Mouse (Mus musculus): ENCODE measurements around the gene Ces2c. TPM values are rescaled to one million over a fixed set of nuclear protein-coding genes. Genes with fewer than 3 reads are reported as not detected.
"Not testable (repeated sequence)": the region's sequence is repeated elsewhere in the genome, so short reads cannot be mapped to it uniquely, and the experiment has no call there.

Gene Ces2c
- not detected for polyA plus RNA-seq (2021)

DNA sequence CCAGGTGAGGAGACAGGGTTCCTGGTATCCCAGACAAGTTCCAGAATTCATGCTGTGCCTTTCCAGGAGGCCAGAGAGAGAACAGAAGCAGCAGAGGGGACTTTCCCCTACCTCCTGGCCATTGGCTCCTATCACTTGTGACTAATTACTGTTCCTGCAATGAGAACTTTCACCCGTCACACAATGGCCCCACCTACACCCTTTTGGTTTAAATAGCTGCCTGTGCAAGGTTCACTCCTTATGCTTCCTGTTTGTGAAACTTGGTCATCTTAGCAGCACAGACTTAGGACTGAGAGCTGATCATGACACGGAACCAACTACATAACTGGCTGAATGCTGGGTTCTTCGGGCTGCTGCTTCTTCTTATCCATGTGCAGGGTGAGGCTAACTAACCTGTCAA, at the start of gene Ces2c:
Gene Ces2c (plus strand): TSS at position 238 of the 400 bp plus-strand sequence.
- no peak for DNase-seq (ENCODE audit: low read depth, low spot score)
- no peak for ATAC-seq
- in situ Hi-C loops (cut with MboI; ENCODE audit: low pct_unique_long_range_greater_than_20kb) = loop anchor here (10.0 kb wide), 1 partner anchor 58 kb away; no protein-coding TSS in a partner anchor
- ChIA-PET CTCF (no interaction called here), POLR2A (no interaction called here)
- H3K27me3 ChIP-seq = peaks cover 14% of the 10 kb centered on the region
- TF ChIP-seq CTCF (IDR thresholded peaks at IDR 0.05) = no peak

DNA sequence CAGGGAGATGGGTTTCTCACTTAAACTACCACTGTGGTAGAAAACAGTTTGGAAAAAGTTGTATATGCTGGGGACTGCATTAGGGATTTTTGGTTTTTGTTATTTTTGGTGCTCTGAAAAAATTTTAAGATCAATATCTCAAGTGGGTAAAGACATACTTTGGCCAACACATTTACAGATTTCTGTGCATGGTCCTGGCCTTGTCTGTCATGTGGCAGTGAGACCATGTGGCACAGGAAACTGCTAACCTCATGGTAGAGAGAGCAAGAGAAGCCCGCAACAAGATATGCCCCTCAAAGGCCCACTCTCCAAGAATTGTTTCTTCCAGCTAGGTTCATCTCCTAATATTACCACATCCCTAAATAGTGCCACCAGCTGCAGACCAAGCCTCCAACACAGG, 47.5 kb upstream of the Ces2c start:
- H3K27me3 ChIP-seq = no peaks in the 10 kb centered on the region
- in situ Hi-C loops (cut with MboI; ENCODE audit: low pct_unique_long_range_greater_than_20kb) = loop anchor here (10.0 kb wide), 1 partner anchor 995 kb away; no protein-coding TSS in a partner anchor
- ATAC-seq (no peak), DNase-seq (ENCODE audit: low read depth, low spot score) (no peak)
- CTCF ChIA-PET = no interaction called here
- TF ChIP-seq CTCF (IDR thresholded peaks at IDR 0.05) = no peak
- POLR2A ChIA-PET = no interaction called here

DNA sequence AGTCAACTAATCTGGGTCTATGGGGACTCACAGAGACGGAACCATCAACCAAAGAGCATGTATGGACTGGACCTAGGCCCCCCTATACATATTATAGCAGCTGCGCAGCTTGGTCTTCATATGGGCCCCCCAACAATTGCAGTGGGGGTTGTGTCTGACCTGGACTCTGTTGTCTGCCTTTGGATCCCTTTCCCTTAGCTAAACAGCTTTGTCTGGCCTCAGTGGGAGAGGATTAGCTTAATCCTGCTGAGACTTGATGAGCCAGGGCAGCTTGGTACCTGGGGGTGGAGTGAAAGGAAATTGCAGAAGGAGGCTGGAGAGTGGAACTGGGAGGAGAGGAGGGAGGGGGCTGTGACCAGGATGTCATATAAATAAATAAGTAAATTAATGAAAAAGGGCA, 40.7 kb upstream of the Ces2c start:
- TF ChIP-seq CTCF (IDR thresholded peaks at IDR 0.05) = no peak
- ATAC-seq (no peak), DNase-seq (ENCODE audit: low read depth, low spot score) (no peak)
- in situ Hi-C loops (cut with MboI; ENCODE audit: low pct_unique_long_range_greater_than_20kb) = no loop called here
- CTCF ChIA-PET = no interaction called here
- no peaks in the 10 kb centered on the region for H3K27me3 ChIP-seq
- POLR2A ChIA-PET = no interaction called here

DNA sequence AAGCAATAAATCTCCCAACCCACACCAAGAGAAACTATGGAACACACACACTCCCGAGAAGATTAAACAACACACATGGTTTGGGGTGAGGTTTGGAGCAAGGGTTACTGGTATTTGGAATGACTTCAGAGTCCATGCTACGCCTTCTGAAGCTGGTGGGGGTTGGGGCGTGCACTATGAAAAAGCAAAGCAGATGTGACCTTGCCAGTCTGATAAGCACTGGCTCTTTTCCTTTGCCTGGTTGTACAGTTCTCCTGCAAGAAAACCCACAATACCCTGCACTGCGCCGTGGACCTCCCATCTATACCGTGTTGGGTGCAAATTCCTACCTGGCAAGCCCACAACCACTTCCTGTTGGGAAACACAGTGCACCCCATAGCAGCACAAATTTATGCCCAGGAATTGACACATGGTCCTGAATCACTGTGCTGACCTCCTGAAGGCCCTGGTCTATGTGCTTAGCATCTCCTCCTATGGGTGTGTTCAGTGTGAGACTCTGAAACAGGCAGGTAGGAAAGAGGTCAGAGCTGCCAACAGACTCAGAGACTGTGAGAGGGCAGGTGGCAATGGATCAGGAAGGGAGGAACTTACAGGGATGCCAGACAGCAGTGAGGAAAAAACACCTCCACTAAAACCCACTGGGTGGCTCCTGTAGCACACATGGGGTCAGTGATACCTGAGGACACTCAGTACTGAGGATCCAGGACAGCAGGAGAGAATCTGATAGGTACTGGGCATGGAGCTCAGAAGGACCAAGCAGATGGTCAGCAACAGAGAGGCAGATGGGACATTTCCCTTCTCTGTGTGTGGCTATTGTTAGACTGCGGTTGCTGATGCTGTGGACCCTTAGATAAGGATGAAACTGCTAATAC, 38.1 kb upstream of the Ces2c start:
- in situ Hi-C loops (cut with MboI; ENCODE audit: low pct_unique_long_range_greater_than_20kb) = no loop called here
- CTCF ChIA-PET = no interaction called here
- POLR2A ChIA-PET = no interaction called here
- TF ChIP-seq CTCF (IDR thresholded peaks at IDR 0.05) = no peak
- no peak for ATAC-seq
- DNase-seq (ENCODE audit: low read depth, low spot score) = no peak
- H3K27me3 ChIP-seq = no peaks in the 10 kb centered on the region

DNA sequence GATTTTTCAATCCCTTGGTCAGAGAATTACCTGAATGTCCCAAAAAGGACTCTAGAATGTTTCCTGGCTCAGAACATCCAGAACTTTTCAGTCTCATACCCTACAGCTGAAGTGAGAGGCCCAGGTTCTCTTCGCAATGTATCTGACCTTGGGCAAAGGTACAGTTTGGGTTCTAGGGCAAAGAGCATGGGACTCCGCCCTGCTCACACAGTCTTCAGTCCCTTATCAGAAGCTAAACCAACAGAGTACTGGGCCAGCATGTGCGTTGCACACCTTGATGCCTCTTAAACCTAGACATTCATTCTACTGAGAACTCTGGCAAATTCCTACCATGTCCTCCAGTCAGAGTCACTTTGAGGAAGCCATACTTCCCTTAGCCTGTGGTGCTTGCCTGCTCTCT, 37.4 kb upstream of the Ces2c start:
- POLR2A ChIA-PET = no interaction called here
- no peak for DNase-seq (ENCODE audit: low read depth, low spot score)
- in situ Hi-C loops (cut with MboI; ENCODE audit: low pct_unique_long_range_greater_than_20kb) = no loop called here
- no peak for ATAC-seq
- TF ChIP-seq CTCF (IDR thresholded peaks at IDR 0.05) = no peak
- CTCF ChIA-PET = no interaction called here
- H3K27me3 ChIP-seq = no peaks in the 10 kb centered on the region

DNA sequence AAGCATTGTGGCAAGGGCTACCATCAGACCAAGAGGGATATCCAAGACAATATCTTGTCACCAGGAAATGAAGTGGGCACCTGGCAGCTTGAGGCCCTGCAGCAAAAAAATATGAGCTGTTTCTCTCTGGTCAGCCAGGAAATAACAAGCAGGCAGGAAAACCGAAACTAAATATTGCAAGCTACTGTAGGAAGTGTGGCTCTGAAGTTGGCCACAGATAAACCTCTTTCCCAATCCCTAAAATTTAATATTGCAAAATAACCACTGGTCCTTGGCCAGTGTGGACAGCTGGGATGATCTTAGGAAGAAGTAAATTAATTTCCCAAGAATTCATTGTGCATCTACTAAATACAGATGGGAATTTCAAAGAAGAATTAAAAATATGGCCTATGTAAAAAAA, 20.0 kb upstream of the Ces2c start:
- no peak for DNase-seq (ENCODE audit: low read depth, low spot score)
- no peak for ATAC-seq
- TF ChIP-seq CTCF (IDR thresholded peaks at IDR 0.05) = no peak
- POLR2A ChIA-PET = no interaction called here
- in situ Hi-C loops (cut with MboI; ENCODE audit: low pct_unique_long_range_greater_than_20kb) = no loop called here
- H3K27me3 ChIP-seq = no peaks in the 10 kb centered on the region
- CTCF ChIA-PET = interaction anchor here (0.8 kb wide), 1 partner anchor 378 kb away, joined by 3 read pairs; no protein-coding TSS in a partner anchor

DNA sequence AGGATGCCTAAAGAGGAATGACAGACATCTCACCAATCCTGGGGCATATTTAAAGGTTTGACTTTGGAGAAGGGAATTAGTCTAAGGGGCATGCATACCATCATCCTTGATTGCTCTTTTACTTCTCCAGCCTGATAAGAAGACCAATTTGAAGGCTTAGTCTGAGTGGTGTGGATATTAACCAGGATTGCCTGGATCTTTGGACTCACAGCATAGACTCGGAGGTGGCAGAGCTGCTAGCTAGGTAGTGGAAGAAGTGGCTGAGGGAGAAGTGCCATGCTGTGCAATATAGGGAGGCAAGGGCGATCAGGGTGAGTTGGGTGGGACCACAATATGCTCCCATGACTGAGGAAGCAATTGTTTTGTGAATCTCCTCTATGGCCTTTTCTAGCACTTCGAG, 18.6 kb upstream of the Ces2c start:
- TF ChIP-seq CTCF (IDR thresholded peaks at IDR 0.05) = no peak
- ChIA-PET POLR2A (no interaction called here), CTCF (no interaction called here)
- in situ Hi-C loops (cut with MboI; ENCODE audit: low pct_unique_long_range_greater_than_20kb) = no loop called here
- no peak for ATAC-seq
- no peaks in the 10 kb centered on the region for H3K27me3 ChIP-seq
- no peak for DNase-seq (ENCODE audit: low read depth, low spot score)

DNA sequence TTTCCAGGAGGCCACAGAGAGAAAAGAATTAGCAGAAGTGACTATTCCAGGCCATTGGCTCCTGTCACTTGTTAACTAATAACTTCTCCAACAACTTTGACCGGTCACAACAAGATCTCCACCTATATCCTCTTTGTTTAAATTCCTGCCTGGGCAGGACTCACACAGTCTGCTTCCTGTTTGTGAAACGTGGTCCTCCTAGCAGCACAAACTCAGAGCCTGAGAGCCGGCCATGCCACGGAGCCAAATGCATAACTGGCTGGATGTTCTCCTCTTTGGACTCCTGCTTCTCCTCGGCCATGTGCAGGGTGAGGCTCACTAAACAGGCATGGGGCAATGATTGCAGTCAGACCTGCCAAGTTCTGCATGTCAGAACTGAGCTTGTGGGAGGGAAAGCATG, 15.4 kb upstream of the Ces2c start, which contains the start of gene Ces2b:
Gene Ces2b (plus strand): TSS at position 133 of the 400 bp plus-strand sequence.
- no peaks in the 10 kb centered on the region for H3K27me3 ChIP-seq
- ATAC-seq (no peak), DNase-seq (ENCODE audit: low read depth, low spot score) (no peak)
- ChIA-PET CTCF (no interaction called here), POLR2A (no interaction called here)
- TF ChIP-seq CTCF (IDR thresholded peaks at IDR 0.05) = no peak
- in situ Hi-C loops (cut with MboI; ENCODE audit: low pct_unique_long_range_greater_than_20kb) = loop anchor here (10.0 kb wide), 1 partner anchor 93 kb away; the partner anchor contains the start of gene Ces2e

DNA sequence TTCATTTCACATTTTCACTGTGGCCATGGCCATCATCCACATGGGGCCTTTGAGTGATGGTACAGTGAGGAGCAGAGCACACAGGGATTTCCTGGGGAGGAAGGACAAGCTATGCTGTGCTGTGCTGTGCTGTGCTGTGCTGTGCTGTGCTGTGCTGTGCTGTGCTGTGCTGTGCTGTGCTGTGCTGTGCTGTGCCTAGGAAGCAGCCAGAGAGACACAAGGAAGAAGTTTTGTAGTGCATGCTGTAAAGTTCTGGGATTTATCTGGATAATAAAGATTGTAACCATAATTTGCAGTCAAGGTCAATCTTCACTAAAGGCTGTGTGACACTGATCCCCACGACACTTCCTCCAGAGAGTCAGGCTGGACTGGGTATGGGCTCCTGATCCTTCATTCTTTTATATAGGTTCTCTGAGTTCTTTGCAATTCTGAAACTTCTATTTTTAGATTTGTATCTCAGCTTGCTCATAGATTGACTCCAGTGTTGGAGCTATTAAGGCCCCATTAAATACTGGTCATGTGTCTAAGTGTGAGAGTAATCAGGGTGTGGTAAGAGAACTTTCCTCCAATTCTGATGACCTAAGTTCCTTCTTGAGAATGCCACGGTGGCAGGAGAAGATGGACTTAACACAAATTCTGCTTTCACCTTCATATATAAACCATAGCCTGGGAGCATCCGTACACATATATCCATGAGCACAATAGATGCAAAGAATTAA, 5.3 kb upstream of the Ces2c start:
- CTCF ChIA-PET = no interaction called here
- ATAC-seq (no peak), DNase-seq (ENCODE audit: low read depth, low spot score) (no peak)
- in situ Hi-C loops (cut with MboI; ENCODE audit: low pct_unique_long_range_greater_than_20kb) = loop anchor here (10.0 kb wide), 1 partner anchor 63 kb away; no protein-coding TSS in a partner anchor
- POLR2A ChIA-PET = no interaction called here
- no peak for TF ChIP-seq CTCF (IDR thresholded peaks at IDR 0.05)
- peaks cover 11% of the 10 kb centered on the region for H3K27me3 ChIP-seq

DNA sequence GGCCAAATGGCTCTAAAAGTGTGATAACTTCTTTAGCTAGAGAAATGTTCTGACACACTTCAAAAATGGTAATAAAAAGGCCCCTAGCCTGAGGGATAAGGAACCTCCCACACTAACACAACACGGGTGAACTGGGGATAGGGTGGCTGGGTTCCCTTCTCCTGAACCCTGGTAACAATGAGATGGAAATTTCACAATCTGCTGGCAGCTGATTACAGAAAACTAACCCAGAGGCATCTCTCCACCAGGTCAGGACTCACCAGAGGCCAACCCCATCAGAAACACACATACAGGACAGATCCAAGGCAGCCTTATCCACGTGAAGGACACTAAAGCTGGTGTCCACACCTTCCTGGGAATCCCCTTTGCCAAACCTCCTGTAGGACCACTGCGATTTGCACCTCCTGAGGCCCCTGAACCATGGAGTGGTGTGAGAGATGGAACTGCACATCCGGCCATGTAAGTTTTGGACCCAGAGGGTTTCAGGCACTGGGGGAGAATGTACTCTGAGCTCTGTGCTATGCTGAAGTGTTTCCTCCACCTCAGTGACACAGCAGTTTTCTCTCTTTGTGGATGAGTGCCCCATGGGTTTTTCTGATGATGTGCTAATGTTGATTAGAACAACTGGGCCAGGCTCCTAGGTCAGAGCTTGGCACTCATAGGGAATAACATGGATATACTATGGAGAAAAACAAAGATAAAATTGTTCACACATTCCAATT, 1.0 kb downstream of the Ces2c start:
- DNase-seq (ENCODE audit: low read depth, low spot score) = no peak
- peaks cover 9% of the 10 kb centered on the region for H3K27me3 ChIP-seq
- ChIA-PET CTCF (no interaction called here), POLR2A (no interaction called here)
- no peak for ATAC-seq
- TF ChIP-seq CTCF (IDR thresholded peaks at IDR 0.05) = no peak
- in situ Hi-C loops (cut with MboI; ENCODE audit: low pct_unique_long_range_greater_than_20kb) = loop anchor here (10.0 kb wide), 1 partner anchor 57 kb away; no protein-coding TSS in a partner anchor

DNA sequence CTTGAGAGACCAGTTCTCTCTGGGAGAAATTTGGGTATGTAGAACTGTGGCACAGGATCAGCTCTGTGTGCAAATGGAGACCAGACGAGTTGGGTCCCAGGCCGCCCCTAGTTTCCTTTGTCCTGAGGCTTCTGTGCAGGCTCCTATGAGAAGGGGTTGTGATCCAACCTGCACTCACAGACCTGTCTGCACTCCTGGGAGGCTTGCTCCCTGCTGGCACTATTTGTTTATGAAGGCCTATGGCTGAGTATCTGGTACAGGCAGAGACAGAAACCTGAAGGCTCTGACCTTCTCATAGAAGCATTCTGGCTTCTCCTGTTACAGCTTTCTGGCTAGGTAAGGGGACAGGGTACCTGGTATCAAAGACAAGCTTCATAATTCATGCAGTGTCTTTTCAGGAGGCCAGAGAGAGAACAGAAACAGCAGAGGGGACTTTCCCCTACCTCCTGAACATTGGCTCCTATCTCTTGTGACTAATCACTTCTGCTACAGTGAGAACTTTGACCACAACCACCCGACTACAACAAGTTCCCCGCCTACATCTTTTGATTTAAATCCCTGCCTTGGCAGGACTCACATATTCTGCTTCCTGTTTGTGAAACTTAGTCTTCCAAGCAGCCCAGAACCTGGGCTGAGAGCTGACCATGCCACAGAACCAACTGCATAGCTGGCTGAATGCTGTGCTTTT, 20.1 kb downstream of the Ces2c start:
- POLR2A ChIA-PET = not testable (repeated sequence)

DNA sequence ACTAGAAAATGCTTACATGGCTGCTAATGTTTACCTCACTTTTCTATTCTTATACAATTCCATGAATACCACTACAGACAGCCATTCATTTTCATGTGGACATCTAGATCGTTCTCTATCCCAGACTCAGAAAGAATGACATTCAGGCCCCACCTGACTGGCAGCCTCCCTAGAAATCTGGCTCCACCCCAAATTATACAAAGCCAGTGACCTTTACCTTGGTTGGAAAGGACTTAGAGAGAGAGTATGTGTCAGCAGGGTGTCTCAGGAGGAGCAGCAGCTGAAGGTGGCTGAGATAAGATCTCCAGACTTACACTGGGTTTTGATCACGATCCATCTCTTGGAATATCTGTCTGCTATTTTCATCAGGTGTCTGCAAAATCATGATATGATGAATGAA, 22.0 kb downstream of the Ces2c start:
- in situ Hi-C loops (cut with MboI; ENCODE audit: low pct_unique_long_range_greater_than_20kb); POLR2A ChIA-PET; H3K27me3 ChIP-seq; DNase-seq (ENCODE audit: low read depth, low spot score); ATAC-seq; CTCF ChIA-PET: not testable (repeated sequence)

More for the DNA sequence above, 20.1 kb downstream of the Ces2c start:
- H3K27me3 ChIP-seq; DNase-seq (ENCODE audit: low read depth, low spot score); CTCF ChIA-PET; ATAC-seq; in situ Hi-C loops (cut with MboI; ENCODE audit: low pct_unique_long_range_greater_than_20kb): not testable (repeated sequence)

DNA sequence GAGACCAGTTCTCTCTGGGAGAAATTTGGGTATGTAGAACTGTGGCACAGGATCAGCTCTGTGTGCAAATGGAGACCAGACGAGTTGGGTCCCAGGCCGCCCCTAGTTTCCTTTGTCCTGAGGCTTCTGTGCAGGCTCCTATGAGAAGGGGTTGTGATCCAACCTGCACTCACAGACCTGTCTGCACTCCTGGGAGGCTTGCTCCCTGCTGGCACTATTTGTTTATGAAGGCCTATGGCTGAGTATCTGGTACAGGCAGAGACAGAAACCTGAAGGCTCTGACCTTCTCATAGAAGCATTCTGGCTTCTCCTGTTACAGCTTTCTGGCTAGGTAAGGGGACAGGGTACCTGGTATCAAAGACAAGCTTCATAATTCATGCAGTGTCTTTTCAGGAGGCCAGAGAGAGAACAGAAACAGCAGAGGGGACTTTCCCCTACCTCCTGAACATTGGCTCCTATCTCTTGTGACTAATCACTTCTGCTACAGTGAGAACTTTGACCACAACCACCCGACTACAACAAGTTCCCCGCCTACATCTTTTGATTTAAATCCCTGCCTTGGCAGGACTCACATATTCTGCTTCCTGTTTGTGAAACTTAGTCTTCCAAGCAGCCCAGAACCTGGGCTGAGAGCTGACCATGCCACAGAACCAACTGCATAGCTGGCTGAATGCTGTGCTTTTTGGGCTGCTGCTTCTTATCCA, 39.5 kb downstream of the Ces2c start:
- in situ Hi-C loops (cut with MboI; ENCODE audit: low pct_unique_long_range_greater_than_20kb); POLR2A ChIA-PET; DNase-seq (ENCODE audit: low read depth, low spot score); CTCF ChIA-PET; H3K27me3 ChIP-seq; ATAC-seq: not testable (repeated sequence)

Data from Patski (cell line).